Mouse (Mus musculus) spleen, embryonic (tissue): Measurements from ENCODE around the gene Ebf3.

Source experiments
- CTCF ChIA-PET: fragments of 350-600 bp; sonication (Branson Sonifier 250); formaldehyde crosslinking; loops from one replicate; lab custom pipeline; 2022; lab: Charles Lee

Ebf3 gene

DNA sequence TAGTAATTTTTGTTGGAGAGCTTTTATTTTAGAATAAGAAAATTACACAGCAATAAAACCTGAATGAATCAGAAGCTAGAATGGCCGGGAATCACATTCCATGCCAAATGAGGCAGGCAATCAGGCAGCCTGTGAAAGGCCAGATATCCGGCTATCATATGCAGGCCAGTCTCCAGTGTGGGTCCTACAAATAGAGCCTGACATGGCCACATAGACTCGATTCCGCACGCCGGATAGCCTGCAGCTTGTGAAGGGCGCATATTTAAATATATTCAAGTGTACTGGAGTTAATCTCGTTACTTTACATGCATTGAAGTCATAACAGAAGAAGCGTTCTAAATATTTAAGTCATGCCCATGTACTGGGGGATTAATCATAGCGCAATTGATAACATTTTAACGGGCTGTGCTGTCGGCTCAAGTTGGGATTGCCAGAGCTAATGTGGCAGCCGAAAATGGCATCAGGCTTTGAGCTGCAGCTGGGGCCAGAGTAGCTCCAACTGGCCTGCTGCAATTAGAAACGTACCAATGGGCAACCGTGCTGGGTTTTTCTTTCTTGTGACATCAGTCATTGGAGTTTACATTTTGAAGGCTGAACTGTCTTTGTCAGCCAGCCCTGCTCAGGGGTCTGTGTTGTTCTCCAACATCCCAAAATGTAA is 104.4 kb downstream of the Ebf3 start:
- CTCF ChIA-PET: no interaction called here

DNA sequence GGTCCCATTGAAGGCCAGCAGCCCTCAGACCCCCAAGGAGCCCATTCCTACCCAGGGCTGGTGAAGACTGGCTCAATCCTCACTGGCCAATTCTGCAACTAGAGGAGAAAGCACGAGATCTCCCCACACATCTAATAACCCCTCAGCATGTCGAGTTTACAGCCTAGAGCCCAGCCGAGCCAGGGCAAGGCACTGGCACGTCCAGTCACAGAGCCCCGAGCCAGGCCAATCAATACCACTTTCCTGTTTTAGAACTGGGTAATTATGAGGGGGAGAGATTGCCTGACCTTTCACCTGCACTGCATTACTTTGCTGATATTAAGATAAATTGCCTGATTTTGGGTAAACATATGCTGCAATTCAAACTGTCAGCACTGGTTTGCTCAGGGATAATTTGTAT is 105.7 kb downstream of the Ebf3 start:
- CTCF ChIA-PET: no interaction called here

GRCm38 (mm10) chr7:137206770-137207285 is 107.4 kb downstream of the Ebf3 start:
- CTCF ChIA-PET: no interaction called here

GRCm38 (mm10) chr7:137199533-137199932 is 114.7 kb downstream of the Ebf3 start:
- CTCF ChIA-PET: no interaction called here

- CTCF ChIA-PET: no interaction called here
These were observed 115.3 kb downstream of the Ebf3 start for GRCm38 (mm10) chr7:137198921-137199320.

- CTCF ChIA-PET: no interaction called here
These were observed 116.9 kb downstream of the Ebf3 start for GRCm38 (mm10) chr7:137197118-137198030.

DNA sequence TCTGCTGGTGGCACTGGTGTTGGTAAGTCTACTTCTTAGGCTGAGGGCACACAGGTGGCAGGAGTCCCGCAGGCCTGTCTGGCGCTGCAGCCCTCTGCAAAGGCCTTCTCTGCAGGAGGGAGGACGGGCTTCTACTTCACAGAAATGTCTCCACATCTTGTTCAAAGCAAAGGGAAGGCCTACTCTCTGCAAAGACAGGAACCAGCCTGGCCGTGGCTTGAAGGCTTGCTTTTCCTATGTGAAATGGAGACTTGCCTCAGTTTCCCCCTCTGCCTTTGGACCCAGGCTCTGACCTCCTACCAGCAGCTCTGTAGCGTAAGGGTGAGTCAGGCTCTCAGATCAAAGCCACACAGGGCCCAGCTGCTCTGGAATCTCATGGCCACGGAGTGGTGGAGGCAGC is 117.7 kb downstream of the Ebf3 start:
- CTCF ChIA-PET: no interaction called here

DNA sequence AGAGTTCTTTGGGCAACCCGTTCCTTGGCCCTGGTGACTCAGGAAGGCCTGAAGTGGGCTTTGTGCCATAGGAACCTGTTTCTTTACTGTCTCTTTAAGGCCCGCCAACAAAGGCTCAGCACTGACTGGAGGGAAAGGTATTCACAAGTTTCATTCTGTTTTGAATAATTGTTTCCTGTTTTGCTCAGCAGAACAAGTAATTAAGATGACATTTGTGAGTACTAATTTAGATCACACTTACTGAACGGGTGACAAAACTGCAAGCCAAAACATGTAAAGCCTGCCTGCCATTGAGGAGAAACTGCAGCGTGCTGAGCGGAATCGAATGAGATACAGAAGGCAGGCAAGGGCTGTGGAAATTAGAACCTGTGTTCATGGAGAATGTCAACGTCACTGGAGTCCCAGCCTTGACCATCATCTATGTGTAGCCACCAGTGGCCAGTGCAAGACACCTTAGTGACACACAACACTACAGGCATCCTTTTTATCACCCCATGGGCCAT is 121.4 kb downstream of the Ebf3 start:
- CTCF ChIA-PET: no interaction called here

DNA sequence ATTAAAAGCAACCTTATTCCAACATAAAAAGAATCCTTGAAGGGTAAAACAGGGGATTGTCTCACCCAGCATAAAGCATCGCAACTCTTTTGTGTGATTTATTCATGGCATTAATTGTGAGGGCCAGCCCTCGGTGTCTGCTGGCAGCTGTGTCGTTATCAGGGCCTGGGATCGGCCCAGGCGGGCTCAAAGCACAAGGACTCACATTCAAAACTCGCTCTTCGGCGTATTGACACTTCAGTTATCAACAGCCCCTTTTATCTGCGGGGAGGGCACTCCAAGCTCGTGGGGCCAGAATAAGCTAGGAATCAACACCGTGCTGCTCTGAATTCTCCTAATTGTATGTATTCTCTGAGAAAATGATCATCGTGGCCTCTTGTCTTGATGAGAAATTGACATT is 122.4 kb downstream of the Ebf3 start:
- CTCF ChIA-PET: no interaction called here

GRCm38 (mm10) chr7:137172278-137172677 is 142.0 kb downstream of the Ebf3 start:
- CTCF ChIA-PET: no interaction called here

- CTCF ChIA-PET: no interaction called here
These were observed 155.2 kb downstream of the Ebf3 start for GRCm38 (mm10) chr7:137159086-137159485.

- CTCF ChIA-PET: no interaction called here
These were observed 159.6 kb downstream of the Ebf3 start for GRCm38 (mm10) chr7:137154623-137155022.

DNA sequence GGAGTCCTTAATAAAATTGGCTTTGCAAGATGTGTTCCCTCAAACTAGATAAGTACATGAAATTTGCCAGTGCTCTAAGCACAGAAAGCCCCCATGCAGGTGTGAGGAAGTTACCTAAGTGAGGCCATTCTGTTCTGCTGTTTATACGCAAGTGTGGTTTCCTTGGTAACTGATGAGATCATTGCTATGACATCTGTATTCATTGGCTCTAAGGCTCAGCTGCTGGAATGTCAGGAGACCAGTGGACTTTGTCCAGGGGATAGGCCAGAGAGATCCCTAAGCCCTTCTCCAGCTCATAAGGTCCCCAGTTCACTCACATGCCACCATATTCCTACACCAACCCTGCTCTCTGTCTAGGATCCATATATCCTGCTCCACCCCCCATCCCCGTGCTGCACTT is 162.4 kb downstream of the Ebf3 start:
- CTCF ChIA-PET: no interaction called here

DNA sequence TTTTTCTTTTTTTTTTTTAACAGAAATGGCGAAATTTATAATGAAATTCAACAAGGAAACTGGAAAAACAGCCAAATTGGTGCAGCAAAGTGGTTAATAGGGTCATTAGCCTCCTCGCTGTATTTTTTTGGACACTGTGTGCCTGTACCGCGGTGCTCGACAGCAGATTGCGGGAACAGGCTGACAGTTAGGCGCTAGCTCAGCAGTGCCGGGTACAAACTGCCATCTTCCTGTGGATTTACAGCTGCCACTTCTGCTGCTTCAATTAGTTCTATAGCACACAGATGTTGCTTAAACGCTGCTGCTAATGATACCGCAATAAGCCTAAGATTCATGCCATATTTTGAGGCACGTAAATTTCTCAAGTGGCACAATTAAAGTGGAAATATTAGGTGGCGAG is 167.1 kb downstream of the Ebf3 start:
- CTCF ChIA-PET: no interaction called here
